Mouse (Mus musculus): ENCODE data around the gene D10Wsu102e. TPM values are rescaled to one million over a fixed set of nuclear protein-coding genes. Genes with fewer than 3 reads are reported as not detected.
"Not testable (repeated sequence)": the region's sequence is repeated elsewhere in the genome, so short reads cannot be mapped to it uniquely, and the experiment has no call there.

The D10Wsu102e gene
- polyA plus RNA-seq, 1 experiment from 2014 or later: 0.30 TPM

DNA sequence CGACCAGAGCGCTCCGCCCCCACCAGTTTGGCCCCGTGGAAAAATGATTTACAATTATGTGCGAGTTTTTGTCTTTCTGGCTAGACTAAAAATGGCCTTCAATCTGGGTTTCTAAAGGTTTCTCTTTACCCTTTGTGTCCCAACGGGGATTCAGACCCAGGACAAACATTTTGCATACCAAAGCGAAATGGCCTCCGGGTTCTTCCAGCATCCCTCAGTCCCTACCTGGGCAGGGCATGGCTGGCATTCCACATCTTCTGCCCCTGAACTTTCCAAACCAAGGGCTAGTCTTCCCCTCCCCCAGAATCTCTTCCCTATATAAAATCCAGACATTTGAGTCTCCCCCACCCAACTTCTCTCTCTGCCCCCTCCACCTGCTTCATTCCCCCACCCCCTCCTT lies 153.7 kb downstream of the D10Wsu102e start:
- Histone ChIP-seq H3K4me2 (no peak overlapping the region), H3K27ac (no peak overlapping the region), H3K27me3 (no peaks in the 10 kb centered on the region), H3K4me1 (replicated peaks) (no peaks in the 10 kb centered on the region), H3K36me3 (peaks cover 3% of the 10 kb centered on the region; the same call in 1 of the 2 replicates), H3K9me3 (replicated peaks) (no peaks in the 10 kb centered on the region), H3K4me3 (no peak overlapping the region), H3K9ac (no peak overlapping the region)
- no peak for ATAC-seq (replicated peaks; ENCODE audit: insufficient number of reproducible peaks, insufficient read depth, low FRiP score, low read depth)
- WGBS: 87% methylated on average over 8 of the region's 8 CpGs

DNA sequence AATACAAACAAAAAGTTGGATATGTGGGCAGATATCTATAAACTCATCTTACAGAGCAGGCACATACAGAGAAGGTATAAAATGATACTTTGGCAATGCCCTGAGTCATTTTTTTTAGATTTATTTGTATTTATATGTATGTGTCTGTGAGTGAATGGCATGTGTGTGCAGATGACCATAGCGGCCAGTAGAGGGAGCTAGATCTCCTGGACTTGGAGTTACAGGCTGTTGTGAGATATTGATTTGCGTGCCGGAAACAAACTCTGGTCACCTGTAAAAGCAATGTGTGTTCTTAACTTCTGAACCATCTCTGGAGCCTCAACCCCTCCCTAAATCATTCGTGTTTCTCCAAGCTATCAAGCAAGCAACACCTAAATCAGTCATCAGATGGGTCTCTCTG lies 161.0 kb downstream of the D10Wsu102e start:
- H3K36me3 ChIP-seq: peaks cover 15% of the 10 kb centered on the region; the same call in 1 of the 2 replicates
- H3K27me3 ChIP-seq: no peaks in the 10 kb centered on the region
- no peak overlapping the region for H3K27ac ChIP-seq
- no peak overlapping the region for H3K4me3 ChIP-seq
- ATAC-seq (replicated peaks; ENCODE audit: insufficient number of reproducible peaks, insufficient read depth, low FRiP score, low read depth): no peak
- H3K4me1 ChIP-seq (replicated peaks): no peaks in the 10 kb centered on the region
- 82% methylated on average over 4 of the region's 4 CpGs for WGBS
- H3K9me3 ChIP-seq (replicated peaks): no peaks in the 10 kb centered on the region
- no peak overlapping the region for H3K9ac ChIP-seq
- no peak overlapping the region for H3K4me2 ChIP-seq

DNA sequence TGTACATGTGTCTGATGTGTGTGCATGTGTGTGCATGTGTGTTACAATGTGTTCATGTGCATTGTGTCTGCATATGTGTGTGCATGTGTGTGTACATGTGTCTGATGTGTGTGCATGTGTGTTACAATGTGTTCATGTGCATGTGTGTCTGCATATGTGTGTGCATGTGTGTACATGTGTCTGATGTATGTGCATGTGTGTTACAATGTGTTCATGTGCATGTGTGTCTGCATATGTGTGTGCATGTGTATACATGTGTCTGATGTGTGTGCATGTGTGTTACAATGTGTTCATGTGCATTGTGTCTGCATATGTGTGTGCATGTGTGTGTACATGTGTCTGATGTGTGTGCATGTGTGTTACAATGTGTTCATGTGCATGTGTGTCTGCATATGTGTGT lies 164.2 kb downstream of the D10Wsu102e start:
- H3K4me2 ChIP-seq; H3K27me3 ChIP-seq; H3K9ac ChIP-seq; H3K4me1 ChIP-seq (replicated peaks); H3K27ac ChIP-seq; ATAC-seq (replicated peaks; ENCODE audit: insufficient number of reproducible peaks, insufficient read depth, low FRiP score, low read depth); H3K9me3 ChIP-seq (replicated peaks); H3K4me3 ChIP-seq: not testable (repeated sequence)
- H3K36me3 ChIP-seq: peaks cover 15% of the 10 kb centered on the region; the same call in 1 of the 2 replicates

GRCm38 (mm10) chr10:83530384-83530967 lies 170.5 kb downstream of the D10Wsu102e start:
- WGBS: 80% methylated on average over 6 of the region's 6 CpGs
- H3K9ac ChIP-seq: no peak overlapping the region
- peaks cover 21% of the 10 kb centered on the region for H3K4me1 ChIP-seq (replicated peaks)
- no peak overlapping the region for H3K4me2 ChIP-seq
- no peak overlapping the region for H3K4me3 ChIP-seq
- no peak for ATAC-seq (replicated peaks; ENCODE audit: insufficient number of reproducible peaks, insufficient read depth, low FRiP score, low read depth)
- H3K27ac ChIP-seq: no peak overlapping the region
- H3K36me3 ChIP-seq: no peaks in the 10 kb centered on the region
- no peaks in the 10 kb centered on the region for H3K9me3 ChIP-seq (replicated peaks)
- H3K27me3 ChIP-seq: no peaks in the 10 kb centered on the region

GRCm38 (mm10) chr10:83533258-83533909 lies 173.4 kb downstream of the D10Wsu102e start:
- no peaks in the 10 kb centered on the region for H3K9me3 ChIP-seq (replicated peaks)
- H3K9ac ChIP-seq: peak overlapping the region; percentile 52
- peak overlapping the region; percentile 95 for H3K4me2 ChIP-seq
- no peaks in the 10 kb centered on the region for H3K27me3 ChIP-seq
- ATAC-seq (replicated peaks; ENCODE audit: insufficient number of reproducible peaks, insufficient read depth, low FRiP score, low read depth): peak; percentile 50
- WGBS: 2% methylated on average over 27 of the region's 27 CpGs
- peak overlapping the region; percentile 76 for H3K27ac ChIP-seq
- H3K36me3 ChIP-seq: no peaks in the 10 kb centered on the region
- H3K4me1 ChIP-seq (replicated peaks): peaks cover 21% of the 10 kb centered on the region
- H3K4me3 ChIP-seq: peak overlapping the region; percentile 61

DNA sequence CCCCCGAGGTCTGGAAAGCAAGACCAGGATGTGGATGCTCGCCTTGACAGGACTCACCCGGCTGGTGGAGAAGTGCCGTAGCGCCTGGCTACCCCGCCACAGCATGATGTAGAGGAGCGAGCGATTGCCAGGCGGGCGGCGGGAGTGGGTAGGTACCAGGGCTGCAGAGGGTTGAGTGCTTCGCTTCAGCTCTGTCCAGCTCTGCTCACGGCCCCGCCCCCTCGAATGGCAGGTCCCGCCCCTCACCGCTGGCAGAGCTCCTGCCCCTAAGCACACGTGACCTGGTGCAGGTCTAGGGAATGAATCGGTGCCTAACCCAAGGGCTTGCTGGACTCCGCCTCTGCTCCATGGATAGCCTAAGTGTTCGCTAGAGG lies 173.9 kb downstream of the D10Wsu102e start, which contains the start of gene Aldh1l2:
Gene Aldh1l2 (minus strand): TSS at position 231 of the 374 bp plus-strand sequence.
- Histone ChIP-seq H3K9me3 (replicated peaks) (no peaks in the 10 kb centered on the region), H3K36me3 (no peaks in the 10 kb centered on the region), H3K27me3 (no peaks in the 10 kb centered on the region), H3K4me3 (peak within 1 kb of the TSS; percentile 61), H3K4me1 (replicated peaks) (peaks cover 21% of the 10 kb centered on the region), H3K4me2 (peak within 1 kb of the TSS; percentile 95), H3K27ac (peak within 1 kb of the TSS; percentile 76), H3K9ac (peak within 1 kb of the TSS; percentile 52)
- under 1% methylated on average over 21 of the region's 21 CpGs for WGBS
- peak; percentile 97 for ATAC-seq (replicated peaks; ENCODE audit: insufficient number of reproducible peaks, insufficient read depth, low FRiP score, low read depth)

GRCm38 (mm10) chr10:83536436-83536835 lies 176.4 kb downstream of the D10Wsu102e start:
- H3K36me3 ChIP-seq: no peaks in the 10 kb centered on the region

More at GRCm38 (mm10) chr10:83536436-83536835, 176.4 kb downstream of the D10Wsu102e start:
- H3K4me2 ChIP-seq: no peak overlapping the region
- WGBS: 8% methylated on average over 1 of the region's 1 CpGs
- H3K9ac ChIP-seq: no peak overlapping the region
- no peaks in the 10 kb centered on the region for H3K27me3 ChIP-seq
- no peak for ATAC-seq (replicated peaks; ENCODE audit: insufficient number of reproducible peaks, insufficient read depth, low FRiP score, low read depth)
- no peaks in the 10 kb centered on the region for H3K9me3 ChIP-seq (replicated peaks)
- H3K4me3 ChIP-seq: no peak overlapping the region
- peaks cover 23% of the 10 kb centered on the region for H3K4me1 ChIP-seq (replicated peaks)
- H3K27ac ChIP-seq: no peak overlapping the region

Other genes starting within 250 kb of the D10Wsu102e start
- gene Slc41a2, start 22.3 kb upstream of the D10Wsu102e start, polyA plus RNA-seq (2015; fragmentation: Nextera tagmentation; extraction: Ambion mirVana): 0.57 and 0.63 TPM in 2 replicates
- 9.7 and 10.1 TPM in 2 replicates for gene Aldh1l2, start 173.9 kb downstream of the D10Wsu102e start, polyA plus RNA-seq (2015; fragmentation: Nextera tagmentation; extraction: Ambion mirVana)
- 21.0 and 25.5 TPM in 2 replicates for gene Washc4, start 183.5 kb downstream of the D10Wsu102e start, polyA plus RNA-seq (2015; fragmentation: Nextera tagmentation; extraction: Ambion mirVana)

Measured in heart, embryonic 15.5 days (tissue).